Mouse (Mus musculus) kidney, adult 18-20 months (tissue): ENCODE results near the gene Gm20388.

Experiments
- DNase-seq: peaks from one replicate; pipeline ENCODE4 v3.0.0; 2021

Gm20388 gene

DNA sequence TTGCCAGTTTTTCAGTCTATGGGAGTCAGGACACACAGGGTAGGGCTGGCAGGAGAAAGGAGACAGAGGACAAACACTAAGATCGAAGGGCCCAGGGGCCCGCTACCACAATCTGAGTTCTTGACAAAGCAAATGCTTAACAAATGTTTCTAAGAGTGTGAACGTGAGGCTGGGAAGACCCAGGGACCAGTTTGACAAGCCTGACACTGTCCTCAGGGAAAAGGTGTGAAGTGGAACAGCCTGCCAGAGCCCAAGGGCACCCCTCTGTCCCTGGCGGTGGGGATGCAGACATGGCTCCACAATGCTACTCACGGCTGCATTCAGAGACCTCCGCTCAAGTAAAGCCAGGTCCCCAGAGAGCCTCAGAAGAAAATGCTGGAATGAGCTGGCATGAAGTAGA, 4195.2 kb downstream of the Gm20388 start:
- DNase-seq, result no peak

DNA sequence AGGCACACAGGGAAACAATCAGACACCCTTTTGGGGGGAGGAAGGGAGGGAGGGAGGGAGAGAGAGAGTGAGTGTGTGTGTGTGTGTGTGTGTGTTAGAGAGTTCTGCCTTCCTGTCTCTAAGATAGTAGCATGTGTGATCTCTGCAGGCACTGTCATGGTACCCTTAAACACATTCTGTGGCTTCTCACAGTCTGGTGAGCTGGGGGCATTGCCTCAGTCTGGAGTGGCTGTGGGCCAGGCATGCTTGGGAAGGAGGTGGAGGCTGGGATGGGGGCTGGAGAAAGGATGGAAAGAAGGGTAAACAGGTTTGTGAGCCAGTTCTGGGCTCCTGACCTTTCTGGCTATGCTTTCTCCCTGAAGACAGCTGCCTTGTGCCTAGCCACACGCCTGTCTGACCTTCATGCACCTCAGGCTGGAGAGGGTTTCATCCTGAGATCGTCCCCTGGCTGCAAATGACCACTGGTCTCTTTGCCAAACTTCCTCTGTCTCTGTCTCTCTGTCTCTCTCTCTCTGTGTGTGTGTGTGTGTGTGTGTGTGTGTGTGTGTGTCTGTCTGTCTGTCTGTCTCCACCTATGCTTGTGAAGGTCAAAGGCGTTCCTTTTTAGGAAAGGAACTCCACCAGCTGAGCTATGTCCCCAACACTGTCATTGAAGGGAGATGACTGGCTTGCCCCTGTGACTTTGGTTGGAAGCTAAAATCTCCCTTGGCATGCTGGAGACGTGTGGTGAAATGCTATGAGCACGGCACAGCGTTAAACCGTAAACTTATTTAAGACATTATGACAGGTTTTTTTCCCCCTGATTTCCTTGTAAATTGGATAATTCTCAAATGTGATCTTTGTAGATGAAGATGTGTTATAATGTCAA, 4195.9 kb downstream of the Gm20388 start:
- no peak for DNase-seq

DNA sequence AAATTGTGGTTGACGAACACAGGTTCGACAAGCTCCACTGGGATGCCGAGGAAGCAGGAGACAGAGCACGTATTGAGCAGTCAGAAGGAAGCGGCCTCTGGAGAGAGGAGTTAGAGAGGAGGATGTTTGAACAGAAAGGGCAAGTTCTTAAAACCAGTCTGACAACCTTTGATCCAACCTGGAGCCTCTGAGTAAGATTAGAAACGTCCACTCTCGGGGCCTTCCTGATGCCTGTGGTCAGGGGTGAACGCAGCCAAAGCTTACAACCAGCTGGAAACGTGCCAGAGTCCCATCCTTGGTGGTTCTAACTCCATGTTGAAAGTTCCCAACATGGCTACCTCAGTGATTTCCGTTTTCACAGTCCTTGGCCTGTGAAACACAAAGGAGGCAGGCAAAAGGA, 4202.5 kb downstream of the Gm20388 start:
- DNase-seq, result no peak

DNA sequence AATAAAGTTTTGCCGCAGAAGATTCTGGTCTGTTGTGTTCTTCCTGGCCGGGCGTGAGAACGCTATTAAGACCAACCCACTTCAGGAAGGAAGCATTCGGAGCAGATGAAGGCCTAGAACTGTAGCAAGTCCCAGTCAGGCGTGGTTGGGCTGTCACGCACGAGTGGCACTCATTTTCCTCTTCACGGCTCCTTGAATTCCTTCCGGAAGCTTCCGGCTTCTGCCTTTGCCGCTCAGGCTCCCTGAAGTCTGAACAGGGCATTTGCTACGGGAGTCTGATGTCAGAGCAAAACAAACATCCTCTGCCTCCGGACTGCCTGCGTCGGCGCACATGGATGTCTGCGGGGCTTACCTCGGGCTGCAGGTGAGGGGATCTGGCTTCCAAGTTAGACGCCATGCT, 4214.6 kb downstream of the Gm20388 start:
- DNase-seq, result peak; percentile 7

DNA sequence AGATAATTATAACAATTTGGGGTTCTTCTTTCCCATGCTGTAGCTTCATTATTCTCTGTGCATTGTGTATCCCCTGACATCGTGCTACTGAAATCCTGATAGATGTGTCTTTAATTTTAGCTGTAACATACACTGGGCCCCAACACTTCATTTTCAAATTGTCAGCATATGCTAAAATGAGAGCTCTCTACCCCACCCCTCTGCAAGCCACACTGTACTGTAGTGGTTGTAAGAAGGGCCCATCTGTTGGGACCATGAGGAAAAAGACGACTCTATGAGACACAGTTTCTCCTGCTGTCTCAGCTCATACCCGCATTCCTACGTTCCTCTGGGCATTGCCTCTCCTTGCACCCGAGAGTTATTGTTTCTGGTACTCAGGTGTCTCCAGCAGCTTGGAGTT, 4226.6 kb downstream of the Gm20388 start:
- DNase-seq, result no peak

DNA sequence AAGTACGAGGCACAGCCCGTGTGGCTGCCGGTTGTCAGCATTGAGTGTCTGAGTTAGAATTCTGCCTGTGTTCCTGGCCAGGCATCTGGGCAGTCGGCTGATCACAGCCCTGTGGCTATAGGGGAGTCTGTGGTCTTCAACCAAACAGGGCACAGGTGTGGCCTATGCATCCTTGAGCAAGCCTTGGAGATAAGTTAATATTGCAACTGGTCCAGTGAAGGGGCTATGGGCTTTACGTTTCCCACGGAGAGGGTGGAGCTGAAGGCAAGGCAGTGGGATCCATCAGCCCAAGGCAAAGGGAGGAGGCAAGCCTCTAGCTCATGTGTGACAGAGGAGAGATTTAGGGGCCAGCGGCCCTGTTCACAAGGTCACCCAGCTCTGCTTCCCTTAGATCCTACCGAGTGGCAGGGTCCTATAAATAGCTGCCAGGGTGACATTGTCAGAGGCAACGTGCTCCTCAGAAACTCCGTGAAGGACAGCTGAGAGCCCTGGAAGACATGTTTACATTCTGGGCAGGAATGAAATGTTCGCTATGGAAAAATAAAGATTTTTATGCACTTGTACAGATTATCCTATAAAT, 4229.7 kb downstream of the Gm20388 start:
- no peak for DNase-seq

DNA sequence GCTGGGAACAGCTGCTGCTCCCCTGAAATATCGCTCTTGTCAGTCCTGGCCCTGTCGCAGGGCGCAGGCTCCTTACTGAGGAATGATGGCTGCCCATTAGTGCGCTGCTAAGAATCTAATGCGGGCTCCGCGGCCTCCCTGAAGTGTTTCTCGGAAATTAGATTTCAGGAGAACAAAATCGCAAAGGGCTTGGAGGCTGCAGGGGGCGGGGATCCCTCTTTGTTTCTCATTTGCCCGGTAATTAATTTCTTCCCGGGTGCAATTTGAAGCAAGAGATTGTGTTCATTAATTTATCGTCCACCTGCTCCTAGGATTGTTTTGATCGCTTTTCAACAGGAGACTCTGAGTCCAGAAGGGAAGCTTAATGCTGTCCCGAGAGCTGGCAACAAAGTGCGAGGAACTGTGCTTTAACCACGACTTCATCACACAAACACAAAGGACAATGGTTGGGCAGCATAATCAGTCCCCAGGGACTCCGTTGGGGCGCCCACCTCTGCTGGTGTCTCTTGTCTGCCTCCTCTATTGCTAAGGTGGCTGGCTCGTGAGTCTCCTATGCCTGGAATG, 4230.3 kb downstream of the Gm20388 start:
- DNase-seq, result no peak

DNA sequence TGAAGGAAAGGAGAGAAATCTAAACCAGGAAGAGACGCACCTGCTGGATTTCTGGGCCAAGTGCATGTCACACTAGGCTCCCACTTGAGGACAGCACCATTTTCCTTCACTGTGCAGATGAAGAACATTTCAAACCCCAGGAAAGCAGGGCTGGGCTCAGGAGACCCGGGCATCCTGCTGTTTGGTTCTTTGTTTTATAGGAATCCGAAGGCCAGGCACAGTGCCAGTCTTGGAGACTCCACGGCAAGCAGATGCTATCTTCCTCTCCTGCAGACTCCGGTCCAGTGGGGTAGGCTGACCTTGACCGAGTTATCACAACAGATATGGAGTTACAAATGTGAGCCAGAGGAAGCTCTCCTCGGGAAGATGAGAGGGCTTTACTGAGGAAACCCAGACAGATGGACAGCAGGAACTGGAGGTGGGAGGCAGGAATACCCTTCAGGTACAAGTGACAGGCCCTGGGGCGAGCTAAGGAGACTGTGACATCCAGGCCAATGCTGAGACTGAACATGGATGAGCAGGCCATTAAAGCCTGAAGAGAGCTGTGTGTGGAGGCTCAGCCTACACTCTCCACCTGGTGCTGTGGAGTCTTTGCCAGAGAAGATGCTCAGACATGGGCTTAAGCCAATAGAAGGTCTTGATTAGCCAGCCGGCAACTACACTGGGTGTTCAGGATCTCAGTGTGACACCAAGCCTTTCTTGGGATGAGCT, 4231.2 kb downstream of the Gm20388 start:
- no peak for DNase-seq

DNA sequence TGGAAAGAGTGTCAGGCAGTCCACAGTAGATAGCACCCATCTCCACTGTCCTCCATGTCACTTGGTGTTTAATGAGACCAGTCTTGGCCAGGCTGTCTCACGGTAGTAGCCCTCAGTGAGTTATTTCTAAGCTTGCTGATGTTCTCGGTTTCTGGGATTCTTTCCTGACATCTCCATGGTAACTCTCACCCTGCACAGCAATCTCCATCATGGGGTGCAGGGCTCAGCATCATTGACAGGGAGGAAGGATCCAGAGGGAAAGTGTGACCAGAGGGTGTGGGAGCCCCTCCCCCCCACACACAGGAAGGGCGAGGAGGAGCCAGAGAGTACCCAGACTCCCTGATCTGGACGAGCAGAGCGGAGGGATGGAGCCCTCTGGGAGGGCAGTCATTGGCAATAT, 4232.4 kb downstream of the Gm20388 start:
- DNase-seq, result no peak

DNA sequence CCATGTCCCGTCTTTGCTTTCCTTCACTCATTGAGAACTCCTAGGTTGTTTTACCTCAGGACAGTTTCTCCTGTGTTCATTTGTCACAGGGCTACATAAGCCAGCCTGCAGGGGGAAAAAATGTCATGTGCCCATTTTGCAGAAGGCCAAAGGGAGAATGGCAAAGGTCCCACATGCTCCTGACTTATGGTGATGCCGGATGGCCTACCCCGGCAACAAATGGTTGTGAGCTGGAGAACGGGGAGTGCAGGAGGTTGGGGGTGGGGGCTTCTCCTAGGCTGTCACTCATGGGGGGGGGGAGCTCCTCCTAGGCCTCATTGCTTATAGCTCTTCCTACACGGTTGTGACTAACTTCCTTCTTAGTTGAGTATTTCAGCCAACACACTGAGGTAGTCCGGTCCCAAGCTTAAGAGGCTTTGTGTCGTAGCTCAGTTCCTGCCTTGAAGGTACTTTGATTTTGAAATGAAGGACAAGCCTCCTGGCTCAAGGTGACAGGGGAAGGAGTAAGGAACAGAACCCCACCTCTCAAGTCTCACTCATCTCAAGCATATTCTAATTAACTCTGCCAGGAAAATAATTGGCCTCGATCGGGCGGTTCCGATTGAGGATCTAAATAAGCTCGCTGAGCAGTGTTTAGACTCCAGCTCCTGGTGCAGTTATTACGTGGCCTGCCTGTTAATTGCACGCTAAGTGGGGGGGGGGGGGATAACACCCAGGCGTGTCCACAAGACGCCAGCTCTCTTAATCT, 4233.4 kb downstream of the Gm20388 start:
- no peak for DNase-seq

DNA sequence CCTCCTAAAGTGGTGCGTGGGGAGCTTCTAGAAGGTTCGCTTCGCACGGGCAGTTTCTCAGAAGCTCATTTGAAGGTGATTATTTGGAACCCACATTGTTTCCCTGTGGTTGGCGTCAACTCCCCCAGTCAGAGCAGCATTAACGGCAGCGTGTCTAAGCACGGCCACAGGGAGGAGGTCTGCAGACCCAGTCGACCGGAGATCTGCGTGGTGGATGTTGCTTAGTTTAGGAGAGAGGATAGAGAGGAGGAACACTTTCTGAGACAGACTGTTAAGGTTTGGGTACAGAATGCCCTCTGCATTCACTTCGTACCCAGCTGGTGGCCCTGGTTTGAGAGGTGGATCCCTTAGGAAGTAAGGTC, 4234.0 kb downstream of the Gm20388 start:
- no peak for DNase-seq

DNA sequence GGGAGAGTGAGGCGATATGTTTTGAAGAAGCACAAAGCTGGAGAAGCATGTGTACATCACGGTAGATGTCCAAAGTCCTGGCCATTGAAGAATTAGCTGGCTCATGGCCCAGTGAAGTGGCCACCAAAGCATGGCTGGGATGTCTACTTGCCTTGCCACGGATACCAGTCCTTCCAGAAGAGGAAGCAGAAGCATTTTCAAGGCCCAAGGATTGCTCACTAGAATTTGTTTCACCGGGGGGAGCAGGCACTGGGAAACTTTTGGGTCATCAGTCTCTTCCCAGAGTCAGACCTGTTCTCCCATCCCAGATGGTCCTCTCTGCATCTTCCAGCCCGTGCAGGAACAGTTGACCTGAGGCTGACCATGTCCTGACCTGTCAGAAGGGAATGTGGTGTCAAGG, 4235.6 kb downstream of the Gm20388 start:
- no peak for DNase-seq

DNA sequence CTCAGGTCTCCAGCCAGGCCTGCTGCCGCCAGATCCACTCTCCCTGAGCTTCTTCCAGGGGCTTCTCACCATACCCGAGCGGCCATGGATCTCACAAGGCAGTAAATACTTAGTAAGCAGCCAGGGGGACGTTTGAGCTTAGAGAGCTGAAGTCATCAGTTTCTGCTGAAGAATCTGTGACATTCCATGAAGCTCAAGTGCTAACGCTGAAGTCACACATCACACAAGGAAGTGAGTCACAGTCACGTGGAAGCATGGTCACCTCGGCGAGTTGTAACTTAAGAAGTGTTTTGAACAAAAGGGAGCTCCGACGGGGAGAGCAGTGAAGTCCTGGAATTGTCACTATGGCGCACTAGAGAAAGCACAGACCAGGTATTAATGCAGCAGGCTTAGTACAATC, 4239.4 kb downstream of the Gm20388 start:
- DNase-seq, result no peak

DNA sequence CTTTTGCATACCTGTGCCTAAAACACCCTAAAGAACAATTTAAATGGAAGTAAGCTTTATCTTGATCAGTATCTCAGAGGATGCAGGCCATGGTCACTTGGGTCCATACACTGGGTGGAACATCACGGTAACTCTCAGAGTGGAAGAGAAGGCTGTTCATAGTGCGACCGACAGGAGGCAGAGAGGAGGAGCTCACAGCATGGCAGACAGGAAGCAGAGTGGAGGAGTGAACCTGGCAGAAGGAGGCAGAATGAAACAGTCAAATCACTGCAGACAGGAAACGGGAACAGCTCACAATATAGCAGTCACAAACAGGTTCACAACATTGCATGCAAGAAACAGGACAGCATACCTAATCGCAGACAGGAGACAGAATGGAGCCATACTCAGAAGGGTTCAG, 4239.9 kb downstream of the Gm20388 start:
- DNase-seq, result no peak

DNA sequence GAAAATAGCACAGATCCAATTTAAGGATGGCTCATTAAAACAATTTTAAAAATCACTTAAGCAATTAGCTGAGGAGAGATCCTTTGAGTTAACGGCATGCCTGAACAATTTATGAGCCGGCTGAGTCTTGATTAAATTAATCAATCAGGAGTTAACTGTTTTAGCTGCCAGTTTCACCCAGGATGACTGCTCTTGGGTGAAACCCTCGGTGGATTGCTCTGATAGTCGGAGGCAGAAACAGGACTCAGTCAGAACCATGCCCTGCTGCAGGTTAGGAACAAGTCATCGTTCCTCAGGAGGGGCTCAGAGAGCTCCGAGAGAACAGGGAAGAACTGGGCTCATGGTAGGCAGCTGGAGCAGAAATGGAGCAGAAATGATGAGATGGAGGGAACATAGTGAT, 4241.2 kb downstream of the Gm20388 start:
- no peak for DNase-seq

DNA sequence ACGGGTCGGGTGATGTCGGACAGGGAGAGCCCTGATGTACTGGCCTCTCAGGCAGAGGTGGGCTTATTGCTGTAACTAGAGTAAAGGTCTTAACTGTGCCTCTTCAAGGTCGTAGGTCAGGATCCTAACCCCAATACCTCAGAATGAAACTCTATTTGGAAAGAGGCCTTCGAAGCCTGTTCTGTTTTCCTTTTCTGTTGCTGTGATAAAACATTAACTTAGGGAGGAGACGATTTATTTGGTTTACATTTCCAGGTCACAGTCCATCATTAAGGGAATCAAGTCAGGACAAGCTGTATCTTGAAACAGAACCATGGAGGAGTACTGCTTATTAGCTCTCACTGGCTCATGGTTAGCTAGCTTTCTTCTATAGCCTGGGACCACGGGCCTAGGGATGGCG, 4242.1 kb downstream of the Gm20388 start:
- DNase-seq, result no peak

DNA sequence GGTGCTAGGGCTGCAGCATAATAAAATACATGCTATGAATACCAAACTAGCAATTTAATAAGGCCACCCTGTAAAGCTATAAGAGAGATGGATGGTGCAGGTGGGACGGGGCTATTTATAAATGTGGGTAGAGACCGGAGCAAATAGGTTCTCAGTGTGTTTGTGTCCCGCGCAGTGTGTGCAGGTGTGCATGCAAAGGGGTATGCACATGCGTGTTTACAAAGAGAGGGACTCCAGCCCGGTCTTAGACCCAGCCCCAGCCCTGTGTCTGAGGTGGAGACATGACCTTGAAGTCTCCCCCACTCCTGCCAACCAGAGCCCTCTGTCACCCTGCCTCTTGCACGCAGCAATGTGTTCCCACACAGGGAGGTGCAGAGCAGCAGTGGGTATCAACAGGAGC, 4245.7 kb downstream of the Gm20388 start:
- DNase-seq, result no peak

DNA sequence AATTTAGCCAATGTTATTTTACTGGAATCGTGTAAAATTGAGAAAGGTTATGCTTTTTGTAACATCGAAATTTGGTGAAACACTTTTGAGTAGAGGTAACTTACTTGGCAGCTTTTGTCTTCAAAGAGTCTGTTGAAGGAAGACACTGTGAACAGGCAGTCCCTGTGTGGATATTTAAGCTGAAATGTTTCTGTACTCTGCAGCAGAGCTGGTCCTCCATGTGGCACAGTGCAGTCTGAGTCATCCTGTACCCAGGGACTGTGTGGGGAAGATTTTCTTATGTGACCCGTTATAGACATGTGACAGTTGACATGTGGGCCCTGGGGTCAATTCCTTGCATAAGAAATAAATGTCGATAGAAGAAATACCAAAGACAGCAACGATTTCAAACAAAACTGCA, 4251.0 kb downstream of the Gm20388 start:
- no peak for DNase-seq

DNA sequence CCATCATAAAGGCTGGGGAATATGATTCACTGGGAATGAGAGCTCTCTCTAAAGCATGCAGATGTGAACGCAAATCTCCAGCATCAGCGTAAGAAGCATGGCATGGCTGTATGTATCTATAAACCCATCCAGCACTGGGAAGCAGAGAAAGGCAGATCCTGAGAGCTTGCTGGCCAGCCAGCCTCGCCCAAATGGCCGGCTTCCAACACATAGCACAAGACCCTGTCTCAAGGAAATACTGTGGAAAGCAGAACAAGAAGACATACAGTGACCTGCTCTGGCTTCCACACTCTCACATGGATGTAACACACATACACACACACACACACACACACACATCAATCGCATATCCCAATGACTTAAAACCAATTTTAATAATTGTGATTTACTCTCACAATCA, 4252.6 kb downstream of the Gm20388 start:
- no peak for DNase-seq

DNA sequence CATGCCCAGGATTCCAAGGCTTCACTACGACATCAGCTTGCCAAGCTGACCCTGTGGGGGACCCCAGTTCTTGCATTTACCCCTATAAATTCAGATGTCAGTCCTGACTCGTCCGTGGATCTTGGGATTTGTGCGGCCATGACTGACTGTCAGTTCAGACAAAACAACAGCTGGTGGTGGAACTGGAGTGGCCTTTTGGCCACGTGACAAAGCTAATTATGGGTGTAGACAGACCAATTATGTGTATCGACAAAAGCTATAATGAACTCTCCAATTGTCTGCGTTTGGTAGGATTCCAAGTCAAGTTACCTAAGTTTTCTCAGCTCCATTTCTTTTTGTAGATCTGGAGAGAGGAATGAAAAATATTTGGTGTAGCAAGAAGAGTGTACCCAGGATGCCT, 4259.1 kb downstream of the Gm20388 start:
- no peak for DNase-seq

DNA sequence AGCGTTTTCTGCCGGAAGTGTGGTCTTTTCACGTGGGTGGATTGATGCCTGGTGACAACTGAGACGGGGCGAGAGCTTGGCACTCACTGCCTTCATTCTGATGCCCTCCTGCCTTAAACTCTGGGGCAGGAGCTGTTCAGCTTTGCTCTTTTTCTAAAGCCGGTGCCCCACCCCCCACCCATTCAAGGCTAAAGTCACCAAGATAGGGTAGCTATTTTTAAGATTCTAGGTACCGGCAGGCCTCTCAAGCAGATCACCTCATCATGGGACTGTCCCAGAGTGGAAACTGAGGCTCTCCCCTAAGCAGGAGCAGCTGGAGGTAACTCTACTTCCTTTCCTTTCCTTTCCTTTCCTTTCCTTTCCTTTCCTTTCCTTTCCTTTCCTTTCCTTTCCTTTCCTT, 4260.0 kb downstream of the Gm20388 start:
- DNase-seq, result no peak

DNA sequence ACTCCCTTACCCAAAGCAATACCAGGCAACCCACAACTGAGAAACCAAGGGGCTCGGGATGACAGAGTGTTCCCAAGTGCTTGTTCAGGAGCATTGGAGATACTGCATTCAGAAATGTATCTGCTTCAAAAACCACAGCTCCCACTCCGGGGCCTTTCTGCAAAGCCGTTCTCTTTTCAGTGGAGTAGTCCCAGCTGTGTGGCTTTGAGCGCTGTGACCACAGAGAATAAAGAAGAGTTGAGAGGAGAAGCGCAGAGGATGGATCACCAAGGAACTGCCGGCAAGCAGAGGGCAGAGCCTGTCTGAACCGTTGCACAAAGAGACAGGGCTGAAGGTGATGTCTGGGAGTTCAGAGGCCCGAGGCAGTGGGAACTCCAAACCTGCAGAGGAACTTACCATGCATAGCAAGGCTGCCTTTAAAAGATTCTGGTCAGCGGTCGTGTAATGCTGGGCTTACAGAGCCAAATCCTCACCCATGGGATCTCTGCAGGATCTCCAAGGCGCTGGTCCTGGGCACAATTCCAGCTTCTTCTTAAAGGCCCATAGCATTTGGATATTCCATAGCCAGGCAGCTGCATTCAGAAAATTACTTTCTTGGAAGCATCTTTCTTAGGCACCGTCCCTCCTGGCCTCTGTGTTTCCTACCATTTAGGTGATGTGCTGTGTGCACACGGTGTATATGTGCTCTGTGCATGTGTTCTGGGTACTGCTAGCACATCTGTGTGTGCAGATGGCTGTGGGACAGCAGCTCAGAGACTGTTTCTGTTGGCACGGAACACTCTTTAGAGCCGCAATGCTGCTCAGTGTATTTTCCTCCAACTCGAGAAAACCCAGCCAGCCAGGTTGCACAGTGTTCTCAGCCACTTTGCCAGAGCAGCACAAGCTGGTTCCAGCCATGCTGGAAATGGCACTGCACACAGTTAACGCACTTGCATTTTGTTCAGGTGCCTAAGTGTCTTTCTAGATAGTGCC, 4261.2 kb downstream of the Gm20388 start:
- no peak for DNase-seq
